Mouse (Mus musculus) ES-E14 (cell line): ENCODE data around the gene Ppia.

Experiments used
- CHD2 ChIP-seq: IDR thresholded peaks from 2 replicates; pipeline ENCODE4 v1.6.1; 2014; ENCODE audit warnings: mild to moderate bottlenecking, low read depth, low read length, inconsistent platforms
- HCFC1 ChIP-seq: IDR thresholded peaks from 2 replicates; pipeline ENCODE4 v1.6.1; 2012; ENCODE audit warnings: low read length, inconsistent platforms, borderline replicate concordance; ENCODE audit not compliant: insufficient read depth
- MAFK ChIP-seq: IDR thresholded peaks from 2 replicates; pipeline ENCODE4 v1.6.1; 2014; ENCODE audit warnings: mild to moderate bottlenecking, low read depth, low read length, inconsistent platforms; ENCODE audit not compliant: insufficient read depth

GRCm38 (mm10) chr11:6388126-6388725 is 27.0 kb upstream of the Ppia start:
- TF ChIP-seq HCFC1 (no peak), CHD2 (no peak), MAFK (no peak)
